Mouse (Mus musculus): ENCODE data around the gene Slc22a7. TPM values are rescaled to one million over a fixed set of nuclear protein-coding genes. Genes with fewer than 3 reads are reported as not detected.
A peak's percentile ranks its signal among the peaks of the same experiment; 100 is the strongest.

The Slc22a7 gene
- polyA plus RNA-seq, 1 experiment = 0.07 TPM

DNA sequence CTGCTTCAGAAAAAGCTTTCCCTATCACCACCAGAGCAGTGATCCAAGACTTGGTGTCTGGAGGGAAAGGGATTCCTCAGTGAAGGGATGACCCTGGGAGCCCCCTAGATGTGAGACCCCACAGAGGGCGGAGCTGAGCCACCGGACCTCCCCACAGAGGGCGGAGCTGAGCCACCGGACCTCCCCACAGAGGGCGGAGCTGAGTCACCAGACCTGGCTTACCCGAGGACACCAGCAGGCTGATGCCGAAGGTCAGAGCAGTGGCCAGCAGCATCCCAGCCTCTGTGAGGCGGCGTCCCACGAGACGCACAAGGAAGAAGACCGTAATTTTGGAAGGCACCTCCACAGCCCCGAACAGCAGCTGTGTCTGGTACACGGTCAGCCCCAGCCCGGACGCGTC, 4.6 kb downstream of the Slc22a7 start:
- DNase-seq (ENCODE audit: low read depth) = no peak
- TF ChIP-seq CTCF (IDR thresholded peaks at IDR 0.05; ENCODE audit: borderline replicate concordance, extremely low read depth, insufficient read depth, insufficient read length) (no peak), POLR2A (IDR thresholded peaks at IDR 0.05; ENCODE audit: borderline replicate concordance, extremely low read depth, insufficient read depth, insufficient read length, poor library complexity, severe bottlenecking) (no peak)

GRCm38 (mm10) chr17:46428761-46429414, 9.4 kb downstream of the Slc22a7 start, which contains the start of gene Crip3:
Gene Crip3 (plus strand): TSS chr17:46428926.
- no peak for TF ChIP-seq POLR2A (IDR thresholded peaks at IDR 0.05; ENCODE audit: borderline replicate concordance, extremely low read depth, insufficient read depth, insufficient read length, poor library complexity, severe bottlenecking)
- TF ChIP-seq CTCF (IDR thresholded peaks at IDR 0.05; ENCODE audit: borderline replicate concordance, extremely low read depth, insufficient read depth, insufficient read length) = no peak
- peak; percentile 39 for DNase-seq (ENCODE audit: low read depth)

- TF ChIP-seq POLR2A (IDR thresholded peaks at IDR 0.05; ENCODE audit: borderline replicate concordance, extremely low read depth, insufficient read depth, insufficient read length, poor library complexity, severe bottlenecking) (no peak), CTCF (IDR thresholded peaks at IDR 0.05; ENCODE audit: borderline replicate concordance, extremely low read depth, insufficient read depth, insufficient read length) (no peak)
- DNase-seq (ENCODE audit: low read depth) = no peak
These were observed 11.8 kb downstream of the Slc22a7 start for GRCm38 (mm10) chr17:46426496-46426895.

DNA sequence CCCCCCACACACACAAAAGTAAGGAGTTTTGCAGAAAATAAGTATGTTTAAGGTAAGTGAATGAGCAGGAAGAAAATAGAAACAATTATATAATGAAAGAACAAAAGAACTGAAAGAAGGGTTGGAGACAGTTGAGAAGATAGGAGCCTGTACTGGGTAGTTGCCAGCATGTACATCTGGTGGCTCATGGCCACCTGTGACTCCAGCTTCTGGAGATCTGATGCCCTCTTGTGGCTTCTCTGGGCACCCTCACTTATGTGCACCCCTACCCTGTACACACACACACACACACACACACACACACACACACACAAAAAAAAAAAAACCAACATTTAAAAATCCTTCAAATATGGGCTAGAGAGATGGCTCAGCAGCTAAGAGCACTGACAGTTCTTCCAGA, 18.5 kb downstream of the Slc22a7 start:
- DNase-seq (ENCODE audit: low read depth) = no peak
- TF ChIP-seq POLR2A (IDR thresholded peaks at IDR 0.05; ENCODE audit: borderline replicate concordance, extremely low read depth, insufficient read depth, insufficient read length, poor library complexity, severe bottlenecking) (no peak), CTCF (IDR thresholded peaks at IDR 0.05; ENCODE audit: borderline replicate concordance, extremely low read depth, insufficient read depth, insufficient read length) (no peak)

GRCm38 (mm10) chr17:46418628-46419027, 19.6 kb downstream of the Slc22a7 start:
- DNase-seq (ENCODE audit: low read depth) = no peak
- TF ChIP-seq POLR2A (IDR thresholded peaks at IDR 0.05; ENCODE audit: borderline replicate concordance, extremely low read depth, insufficient read depth, insufficient read length, poor library complexity, severe bottlenecking) (no peak), CTCF (IDR thresholded peaks at IDR 0.05; ENCODE audit: borderline replicate concordance, extremely low read depth, insufficient read depth, insufficient read length) (no peak)

GRCm38 (mm10) chr17:46408478-46408877, 29.8 kb downstream of the Slc22a7 start:
- no peak for DNase-seq (ENCODE audit: low read depth)
- no peak for TF ChIP-seq POLR2A (IDR thresholded peaks at IDR 0.05; ENCODE audit: borderline replicate concordance, extremely low read depth, insufficient read depth, insufficient read length, poor library complexity, severe bottlenecking)
- TF ChIP-seq CTCF (IDR thresholded peaks at IDR 0.05; ENCODE audit: borderline replicate concordance, extremely low read depth, insufficient read depth, insufficient read length) = peak; percentile 52; the same call in 1 of the 2 replicates

DNA sequence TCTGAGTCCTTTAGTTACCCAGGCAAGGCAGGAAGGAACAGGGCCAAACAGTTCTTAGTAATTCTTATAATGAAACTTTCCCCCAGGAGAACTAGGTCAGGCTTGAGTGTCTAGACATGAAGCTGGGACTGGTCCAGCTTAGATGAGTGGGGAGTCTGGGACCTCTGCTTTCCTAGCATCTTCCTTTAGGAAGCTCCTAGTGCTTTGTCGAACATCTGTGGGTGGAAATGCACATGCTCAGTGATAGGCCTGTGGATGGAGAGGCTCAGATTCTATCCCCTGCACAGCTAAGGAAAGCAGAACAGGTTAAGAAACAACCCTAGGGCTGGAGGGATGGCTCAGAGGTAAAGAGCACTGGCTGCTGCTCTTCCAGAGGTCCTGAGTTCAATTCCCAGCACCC, 43.6 kb downstream of the Slc22a7 start:
- no peak for DNase-seq (ENCODE audit: low read depth)

GRCm38 (mm10) chr17:46393012-46393411, 45.2 kb downstream of the Slc22a7 start:
- TF ChIP-seq POLR2A (IDR thresholded peaks at IDR 0.05; ENCODE audit: borderline replicate concordance, extremely low read depth, insufficient read depth, insufficient read length, poor library complexity, severe bottlenecking) (no peak), CTCF (IDR thresholded peaks at IDR 0.05; ENCODE audit: borderline replicate concordance, extremely low read depth, insufficient read depth, insufficient read length) (peak; percentile 76; the same call in 1 of the 2 replicates)

More for the DNA sequence above, 43.6 kb downstream of the Slc22a7 start:
- TF ChIP-seq POLR2A (IDR thresholded peaks at IDR 0.05; ENCODE audit: borderline replicate concordance, extremely low read depth, insufficient read depth, insufficient read length, poor library complexity, severe bottlenecking) = no peak
- no peak for TF ChIP-seq CTCF (IDR thresholded peaks at IDR 0.05; ENCODE audit: borderline replicate concordance, extremely low read depth, insufficient read depth, insufficient read length)

DNA sequence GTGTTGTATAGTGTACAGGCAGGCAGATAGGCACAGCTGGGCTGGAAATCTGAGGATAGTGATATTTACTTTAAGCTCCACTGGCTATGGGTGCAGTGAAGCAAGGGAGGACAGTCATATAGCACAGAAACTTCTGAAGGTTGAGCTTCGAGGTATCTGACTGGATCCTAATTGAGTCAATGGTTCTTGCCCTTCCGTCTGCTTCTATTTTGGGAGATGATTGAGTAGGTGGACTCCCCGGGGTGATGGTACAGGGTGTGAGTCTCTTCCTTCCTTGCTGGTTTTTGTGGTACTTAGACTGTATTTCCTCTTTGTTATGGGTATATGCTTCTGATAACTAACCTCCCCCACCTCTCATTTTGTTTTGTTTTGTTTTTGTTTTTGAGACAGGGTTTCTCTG, 50.1 kb downstream of the Slc22a7 start:
- TF ChIP-seq POLR2A (IDR thresholded peaks at IDR 0.05; ENCODE audit: borderline replicate concordance, extremely low read depth, insufficient read depth, insufficient read length, poor library complexity, severe bottlenecking) (no peak), CTCF (IDR thresholded peaks at IDR 0.05; ENCODE audit: borderline replicate concordance, extremely low read depth, insufficient read depth, insufficient read length) (no peak)

More at GRCm38 (mm10) chr17:46393012-46393411, 45.2 kb downstream of the Slc22a7 start:
- DNase-seq (ENCODE audit: low read depth) = peak; percentile 77

DNA sequence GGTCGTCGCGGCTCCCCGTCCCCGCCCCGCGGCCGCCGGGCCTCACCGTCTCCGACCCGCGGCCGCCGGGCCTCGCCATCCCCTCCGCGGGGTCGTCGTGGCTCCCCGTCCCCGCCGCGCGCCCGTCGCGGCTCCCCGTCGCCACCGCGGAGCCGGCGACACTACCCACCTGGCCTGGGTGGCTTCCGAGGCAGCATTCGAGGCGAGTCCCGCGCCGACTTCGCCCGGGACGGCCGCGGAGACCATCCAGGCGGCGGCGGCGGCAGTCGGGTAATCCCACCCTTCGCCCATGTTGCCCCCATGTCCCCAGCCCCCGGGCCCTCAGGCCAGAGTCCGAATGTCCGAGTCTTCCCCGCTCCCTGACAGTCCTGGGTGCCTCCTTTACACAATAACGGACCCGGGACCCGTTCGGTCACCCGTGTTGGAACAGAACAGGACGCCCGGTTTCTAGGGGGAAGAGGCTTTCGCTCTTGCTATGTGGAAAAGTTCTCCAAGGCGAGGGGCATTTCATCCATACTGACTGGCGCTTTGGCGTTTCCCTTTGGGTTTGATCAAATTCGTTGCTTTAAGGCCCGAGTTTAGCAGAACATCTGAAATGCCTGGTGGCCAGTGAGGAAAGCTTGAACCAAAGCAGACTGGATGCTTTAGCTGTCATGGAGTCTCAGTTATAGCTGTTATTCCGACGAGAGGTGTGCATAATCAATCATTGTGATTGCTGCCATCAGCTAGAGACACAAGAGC, 54.0 kb downstream of the Slc22a7 start:
- peak; percentile 31 for DNase-seq (ENCODE audit: low read depth)
- TF ChIP-seq POLR2A (IDR thresholded peaks at IDR 0.05; ENCODE audit: borderline replicate concordance, extremely low read depth, insufficient read depth, insufficient read length, poor library complexity, severe bottlenecking) (no peak), CTCF (IDR thresholded peaks at IDR 0.05; ENCODE audit: borderline replicate concordance, extremely low read depth, insufficient read depth, insufficient read length) (no peak)

More for the DNA sequence above, 50.1 kb downstream of the Slc22a7 start:
- DNase-seq (ENCODE audit: low read depth) = no peak

DNA sequence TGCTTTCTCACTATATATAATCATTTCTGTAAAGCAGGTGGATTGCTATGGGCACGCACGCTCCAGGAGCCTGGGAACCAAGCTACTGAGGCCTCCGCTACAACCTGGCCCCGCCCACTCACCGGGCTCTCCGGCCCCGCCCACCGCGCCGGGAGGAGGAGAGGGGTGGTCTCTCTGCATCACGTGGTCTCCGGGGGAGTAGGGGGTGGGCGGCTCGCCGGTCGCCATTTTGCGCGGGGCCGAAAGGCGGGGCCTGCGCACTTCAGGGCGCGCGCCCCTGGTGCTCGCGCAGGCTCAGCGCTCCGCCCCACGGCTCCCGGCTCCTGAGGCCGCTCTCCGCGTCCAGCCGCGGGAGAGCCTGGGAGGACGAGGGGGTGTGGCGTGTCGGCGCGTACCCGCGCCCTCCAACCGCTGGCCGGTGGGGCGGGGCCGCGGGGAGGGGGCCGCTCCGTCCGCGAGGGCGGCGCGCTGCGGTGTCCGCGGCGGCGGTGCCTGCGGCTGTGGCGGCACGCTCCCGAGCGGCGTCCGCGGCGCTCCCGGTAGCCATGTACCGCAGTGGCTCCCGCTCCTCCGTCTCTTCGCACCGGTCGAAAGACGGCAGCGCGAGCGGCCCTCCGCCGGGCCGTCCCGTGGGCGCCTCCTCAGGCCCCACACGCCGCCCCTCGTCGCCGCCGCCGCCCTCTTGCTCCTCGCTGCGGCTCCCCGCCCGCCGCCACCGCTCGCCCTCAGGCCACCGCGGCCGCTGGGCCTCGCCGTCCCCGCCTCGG, 54.8 kb downstream of the Slc22a7 start, which contains the start of gene Zfp318:
Gene Zfp318 (plus strand): TSS at position 438 of the 767 bp plus-strand sequence.
- peak; percentile 99 for DNase-seq (ENCODE audit: low read depth)
- no peak for TF ChIP-seq CTCF (IDR thresholded peaks at IDR 0.05; ENCODE audit: borderline replicate concordance, extremely low read depth, insufficient read depth, insufficient read length)
- peak; percentile 96 for TF ChIP-seq POLR2A (IDR thresholded peaks at IDR 0.05; ENCODE audit: borderline replicate concordance, extremely low read depth, insufficient read depth, insufficient read length, poor library complexity, severe bottlenecking)

Other genes with a start within 250 kb of the Slc22a7 start
- 10.8 and 11.0 TPM in 2 replicates for gene Polh, start 235.8 kb downstream of the Slc22a7 start, polyA plus RNA-seq (2012; rRNA removed)
- gene Xpo5, start 235.7 kb downstream of the Slc22a7 start, polyA plus RNA-seq (2012; rRNA removed) = 57.0 and 58.5 TPM in 2 replicates
- gene Polr1c, start 190.4 kb downstream of the Slc22a7 start, polyA plus RNA-seq (2012; rRNA removed) = 98.2 and 137 TPM in 2 replicates
- 84.0 and 96.8 TPM in 2 replicates for gene Yipf3, start 190.4 kb downstream of the Slc22a7 start, polyA plus RNA-seq (2012; rRNA removed)
- 31.1 and 31.9 TPM in 2 replicates for gene Lrrc73, start 184.9 kb downstream of the Slc22a7 start, polyA plus RNA-seq (2012; rRNA removed)
- gene Tjap1, start 155.4 kb downstream of the Slc22a7 start, polyA plus RNA-seq (2012; rRNA removed) = 58.8 and 77.3 TPM in 2 replicates
- gene Dlk2, start 141.0 kb downstream of the Slc22a7 start, polyA plus RNA-seq (2012; rRNA removed) = 93.3 and 114 TPM in 2 replicates
- gene Abcc10, start 110.1 kb downstream of the Slc22a7 start, polyA plus RNA-seq (2012; rRNA removed) = 17.5 and 20.9 TPM in 2 replicates
- 28.3 and 39.7 TPM in 2 replicates for gene Zfp318, start 54.7 kb downstream of the Slc22a7 start, polyA plus RNA-seq (2012; rRNA removed)
- gene Crip3, start 9.5 kb downstream of the Slc22a7 start, polyA plus RNA-seq (2012; rRNA removed) = 8.2 and 11.3 TPM in 2 replicates
- 22.1 and 35.4 TPM in 2 replicates for gene Ttbk1, start 49.2 kb upstream of the Slc22a7 start, polyA plus RNA-seq (2012; rRNA removed)
- gene Dnph1, start 58.3 kb upstream of the Slc22a7 start, polyA plus RNA-seq (2012; rRNA removed) = 17.6 and 25.7 TPM in 2 replicates
- 37.5 and 50.4 TPM in 2 replicates for gene Cul9, start 107.9 kb upstream of the Slc22a7 start, polyA plus RNA-seq (2012; rRNA removed)
- gene Srf, start 117.7 kb upstream of the Slc22a7 start, polyA plus RNA-seq (2012; rRNA removed) = 83.2 and 87.6 TPM in 2 replicates
- 22.9 and 38.7 TPM in 2 replicates for gene Ptk7, start 191.0 kb upstream of the Slc22a7 start, polyA plus RNA-seq (2012; rRNA removed)
- 30.0 and 34.5 TPM in 2 replicates for gene Klc4, start 207.6 kb upstream of the Slc22a7 start, polyA plus RNA-seq (2012; rRNA removed)
- gene Mrpl2, start 207.8 kb upstream of the Slc22a7 start, polyA plus RNA-seq (2012; rRNA removed) = 47.2 and 53.1 TPM in 2 replicates
- gene Cul7, start 211.9 kb upstream of the Slc22a7 start, polyA plus RNA-seq (2012; rRNA removed) = 69.4 and 88.5 TPM in 2 replicates
- 36.7 and 37.2 TPM in 2 replicates for gene Rrp36, start 235.9 kb upstream of the Slc22a7 start, polyA plus RNA-seq (2012; rRNA removed)
- gene Mea1, start 240.3 kb upstream of the Slc22a7 start, polyA plus RNA-seq (2012; rRNA removed) = 141 and 144 TPM in 2 replicates
- gene Klhdc3, start 242.5 kb upstream of the Slc22a7 start, polyA plus RNA-seq (2012; rRNA removed) = 169 and 175 TPM in 2 replicates